Comparison of ENCODE assay signal across 20 mouse cellular contexts in genomic region chr4:45969051-45969450, GRCm38 (mm10). TPM values are rescaled to one million over a fixed set of nuclear protein-coding genes. Genes with fewer than 3 reads are reported as not detected.
DNase-seq lines count a peak whose midpoint lies in the region; ATAC-seq and TF ChIP-seq lines count a peak whose summit lies in the region.
"Had no signal": no experiment of that assay in that cellular context is flagged by ENCODE, and none has a peak within 500 bp of the region (broad histone marks: within the 10 kb centered on the region; RNA-seq: fewer than 3 reads in every experiment).

No protein-coding gene starts in this region.

- DNase-seq in heart, embryonic 10.5 days (ENCODE audit: low spot score), result peak; percentile 31
- peak; percentile 95 for DNase-seq in liver, adult 2 months (ENCODE audit: extremely low read depth, low read depth, low spot score)
- DNase-seq in liver, result no peak
- DNase-seq in thymus, postnatal 10 days (ENCODE audit: low spot score in 2 of 2), result no peak
- DNase-seq: adrenal gland, postnatal 25 days; cerebellum, adult 2 months; cerebellum, postnatal 10 days; gastrocnemius, postnatal 36 days; heart, adult 18-20 months; heart, postnatal 10 days had no signal

- peaks cover 9% of the 10 kb centered on the region; the same call in 1 of the 2 replicates for H3K27me3 ChIP-seq in heart, embryonic 10.5 days (ENCODE audit: insufficient read depth, poor library complexity, severe bottlenecking)
- H3K27me3 ChIP-seq in heart, embryonic 11.5 days (ENCODE audit: control insufficient read depth, insufficient read depth, low read length), result no peaks in the 10 kb centered on the region
- no peaks in the 10 kb centered on the region for H3K27me3 ChIP-seq in liver, adult 2 months (ENCODE audit: control insufficient read depth, insufficient read depth, low read length)
- H3K27me3 ChIP-seq in small intestine, adult 2 months (ENCODE audit: control insufficient read depth, insufficient read depth, low read length), result no peaks in the 10 kb centered on the region
- H3K27me3 ChIP-seq: Patski had no signal

- no peak overlapping the region for H3K4me3 ChIP-seq in heart, embryonic 10.5 days
- H3K4me3 ChIP-seq in heart, embryonic 11.5 days (ENCODE audit: low read depth, low read length), result no peak overlapping the region
- no peak overlapping the region for H3K4me3 ChIP-seq in liver, adult 2 months (ENCODE audit: insufficient read depth, low read depth, low read length)
- peak overlapping the region; percentile 46; the same call in 1 of the 2 replicates for H3K4me3 ChIP-seq in brown adipose tissue, adult 24 weeks (ENCODE audit: insufficient read depth, low read depth, low read length)
- H3K4me3 ChIP-seq in small intestine, adult 2 months (ENCODE audit: low read depth, low read length), result no peak overlapping the region
- H3K4me3 ChIP-seq: embryonic facial prominence, embryonic 10.5 days; heart, embryonic 13.5 days; hindbrain, embryonic 13.5 days had no signal

- TF ChIP-seq CTCF in liver, adult 2 months (IDR thresholded peaks at IDR 0.05; ENCODE audit: low read depth, low read length), result no peak
- TF ChIP-seq CTCF in small intestine, adult 2 months (IDR thresholded peaks at IDR 0.05; ENCODE audit: extremely low read depth, insufficient read length, insufficient replicate concordance, low read depth, low read length), result no peak

- no peak overlapping the region for H3K27ac ChIP-seq in heart, embryonic 10.5 days
- H3K27ac ChIP-seq in heart, embryonic 11.5 days (ENCODE audit: low read depth, low read length), result no peak overlapping the region
- H3K27ac ChIP-seq in liver, adult 2 months (replicated peaks; ENCODE audit: insufficient read depth, low read depth, low read length), result peak overlapping the region; percentile 89
- H3K27ac ChIP-seq in brown adipose tissue, adult 24 weeks (replicated peaks; ENCODE audit: low read depth, low read length), result peak overlapping the region; percentile 78
- H3K27ac ChIP-seq in small intestine, adult 2 months (ENCODE audit: insufficient read depth, low read depth, low read length), result peak overlapping the region; percentile 50; the same call in 1 of the 2 replicates
- H3K27ac ChIP-seq: embryonic facial prominence, embryonic 10.5 days; heart, embryonic 13.5 days; hindbrain, postnatal 0 days had no signal

- peaks cover 11% of the 10 kb centered on the region for H3K79me2 ChIP-seq in liver, adult 2 months (ENCODE audit: control insufficient read depth, insufficient read depth, low read length)

- WGBS in heart, embryonic 10.5 days, result 67% methylated on average over 2 of the region's 2 CpGs
- 67% methylated on average over 2 of the region's 2 CpGs for WGBS in heart, embryonic 11.5 days (ENCODE audit: insufficient replicate concordance)
- WGBS in liver, adult 2 months, result 31% methylated on average over 2 of the region's 2 CpGs
- WGBS in small intestine, adult 2 months, result 47% methylated on average over 2 of the region's 2 CpGs

- no peak for ATAC-seq in heart, embryonic 11.5 days (replicated peaks; ENCODE audit: insufficient number of reproducible peaks, low FRiP score, low TSS enrichment)
- ATAC-seq: activated CD4-positive, CD25-positive, alpha-beta regulatory T cell, adult 4 months; forebrain, embryonic 14.5 days; hindbrain, postnatal 0 days; Patski had no signal

- no peak overlapping the region for H3K4me2 ChIP-seq in heart, embryonic 11.5 days
- H3K4me2 ChIP-seq: heart, embryonic 13.5 days; hindbrain, embryonic 13.5 days had no signal

- H3K9me3 ChIP-seq in heart, embryonic 10.5 days, result no peaks in the 10 kb centered on the region
- no peaks in the 10 kb centered on the region for H3K9me3 ChIP-seq in heart, embryonic 11.5 days (replicated peaks; ENCODE audit: control insufficient read depth, low read length)
- H3K9me3 ChIP-seq: embryonic facial prominence, embryonic 10.5 days; heart, embryonic 13.5 days; hindbrain, embryonic 13.5 days had no signal

- H3K9ac ChIP-seq in heart, embryonic 11.5 days (ENCODE audit: low read depth, low read length), result no peak overlapping the region
- H3K9ac ChIP-seq in liver, adult 2 months (ENCODE audit: low read depth, low read length), result no peak overlapping the region
- H3K9ac ChIP-seq: hindbrain, embryonic 13.5 days had no signal

- peaks cover 61% of the 10 kb centered on the region for H3K4me1 ChIP-seq in heart, embryonic 10.5 days
- H3K4me1 ChIP-seq in heart, embryonic 11.5 days (ENCODE audit: control insufficient read depth, insufficient read depth, low read length), result peaks cover 38% of the 10 kb centered on the region
- peaks cover 47% of the 10 kb centered on the region for H3K4me1 ChIP-seq in liver, adult 2 months (ENCODE audit: control insufficient read depth, insufficient read depth, low read length)
- H3K4me1 ChIP-seq in brown adipose tissue, adult 24 weeks (ENCODE audit: control insufficient read depth, insufficient read depth, insufficient read length, low read length), result peaks cover 20% of the 10 kb centered on the region
- peaks cover 40% of the 10 kb centered on the region for H3K4me1 ChIP-seq in small intestine, adult 2 months (ENCODE audit: control insufficient read depth, insufficient read depth, insufficient read length, low read length)

- H3K36me3 ChIP-seq in heart, embryonic 10.5 days, result no peaks in the 10 kb centered on the region
- no peaks in the 10 kb centered on the region for H3K36me3 ChIP-seq in heart, embryonic 11.5 days (ENCODE audit: control insufficient read depth, insufficient read depth, low read length)
- no peaks in the 10 kb centered on the region for H3K36me3 ChIP-seq in liver, adult 2 months (ENCODE audit: control insufficient read depth, insufficient read depth, low read length)
- no peaks in the 10 kb centered on the region for H3K36me3 ChIP-seq in small intestine, adult 2 months (ENCODE audit: control insufficient read depth, insufficient read depth, low read length)
- H3K36me3 ChIP-seq: embryonic facial prominence, embryonic 10.5 days; heart, embryonic 13.5 days; hindbrain, embryonic 13.5 days had no signal

- no peak for TF ChIP-seq POLR2A in liver, adult 2 months (IDR thresholded peaks at IDR 0.05; ENCODE audit: extremely low read depth, insufficient read depth, low read length)
- no peak for TF ChIP-seq POLR2A in small intestine, adult 2 months (IDR thresholded peaks at IDR 0.05; ENCODE audit: low read depth, low read length)

RNA-seq across cellular contexts. Expression of gene Tdrd7, which starts 3.9 kb away (rescaled TPM):
- polyA plus RNA-seq in heart, embryonic 10.5 days (2016; fragmentation: Nextera tagmentation; extraction: Ambion mirVana), result 15.0 and 15.1 TPM in 2 replicates
- 19.1 and 19.2 TPM in 2 replicates for polyA plus RNA-seq in heart, embryonic 11.5 days (2014; fragmentation: Nextera tagmentation; extraction: Ambion mirVana)
- 27.0 and 27.8 TPM in 2 replicates for total RNA-seq in liver, adult 2 months (2014; rRNA removed)
- 10.9 and 11.3 TPM in 2 replicates for polyA plus RNA-seq in liver, adult 2 months (2012; rRNA removed)
- polyA plus RNA-seq in brown adipose tissue, adult 24 weeks (2012; ENCODE audit: insufficient read depth, insufficient read length, missing spikeins), result 22.2 and 45.4 TPM in 2 replicates
- 8.7 and 21.9 TPM in 2 replicates for polyA plus RNA-seq in small intestine, adult 2 months (2012; rRNA removed)

Comparison
In these comparisons a context has a peak if more than half of its experiments do, and no peak if none do; other contexts are left out.
1. DNase-seq: peak in heart, embryonic 10.5 days (single experiment) and liver, adult 2 months (single experiment); none in liver (single experiment) and thymus, postnatal 10 days (0 of 2).
2. H3K27ac ChIP-seq: peak in liver, adult 2 months (single experiment), brown adipose tissue, adult 24 weeks (single experiment) and small intestine, adult 2 months (single experiment); none in heart, embryonic 10.5 days (single experiment) and heart, embryonic 11.5 days (single experiment).